In genomic region chr11:109266161-109266910, GRCm38 (mm10) we compare ENCODE assay signal across 15 mouse cellular contexts. TPM values are rescaled to one million over a fixed set of nuclear protein-coding genes. Genes with fewer than 3 reads are reported as not detected.
DNase-seq lines count a peak whose midpoint lies in the region; ATAC-seq and TF ChIP-seq lines count a peak whose summit lies in the region.
"Had no signal": no experiment of that assay in that cellular context is flagged by ENCODE, and none has a peak within 500 bp of the region (broad histone marks: within the 10 kb centered on the region; RNA-seq: fewer than 3 reads in every experiment).

No protein-coding gene starts in this region.

- 0 out of 2 replicates have a peak, but pooled peaks have one; percentile 52 for ATAC-seq in forebrain, embryonic 16.5 days
- no peak for ATAC-seq in forebrain, embryonic 15.5 days (replicated peaks)
- no peak for ATAC-seq in lung, embryonic 14.5 days (ENCODE audit: insufficient read depth)
- peak; percentile 61; the same call in 1 of the 2 replicates for ATAC-seq in stomach, embryonic 15.5 days (ENCODE audit: insufficient read depth, low FRiP score, low read depth)
- ATAC-seq: inflammation-experienced regulatory T-cells, adult 6 months had no signal

- intact Hi-C loops in left cerebral cortex, postnatal 25 days (cut with DNase I): no loop called here

- no peaks in the 10 kb centered on the region for H3K4me1 ChIP-seq in forebrain, embryonic 16.5 days (replicated peaks; ENCODE audit: control insufficient read depth, insufficient read depth, low read length)
- 0 out of 2 replicates have a peak, but pooled peaks cover 6% of the 10 kb centered on the region for H3K4me1 ChIP-seq in forebrain, embryonic 15.5 days
- H3K4me1 ChIP-seq in lung, embryonic 14.5 days (ENCODE audit: insufficient read depth): no peaks in the 10 kb centered on the region
- no peaks in the 10 kb centered on the region; the same call in 1 of the 2 replicates for H3K4me1 ChIP-seq in stomach, embryonic 15.5 days

- no peak overlapping the region for H3K4me3 ChIP-seq in forebrain, embryonic 16.5 days (replicated peaks; ENCODE audit: low read length)
- H3K4me3 ChIP-seq in forebrain, embryonic 15.5 days: no peak overlapping the region
- no peak overlapping the region for H3K4me3 ChIP-seq in lung, embryonic 14.5 days (ENCODE audit: low read depth, low read length)
- no peak overlapping the region for H3K4me3 ChIP-seq in stomach, embryonic 15.5 days (replicated peaks)

- 75% methylated on average over 12 of the region's 12 CpGs for WGBS in forebrain, embryonic 16.5 days
- 77% methylated on average over 12 of the region's 12 CpGs for WGBS in forebrain, embryonic 15.5 days
- 56% methylated on average over 12 of the region's 12 CpGs for WGBS in lung, embryonic 14.5 days
- WGBS in stomach, embryonic 15.5 days: 57% methylated on average over 12 of the region's 12 CpGs

- H3K9me3 ChIP-seq in forebrain, embryonic 16.5 days (ENCODE audit: control insufficient read depth, low read length): no peaks in the 10 kb centered on the region
- no peaks in the 10 kb centered on the region for H3K9me3 ChIP-seq in forebrain, embryonic 15.5 days
- H3K9me3 ChIP-seq in lung, embryonic 14.5 days (ENCODE audit: low read depth, low read length): no peaks in the 10 kb centered on the region
- H3K9me3 ChIP-seq in stomach, embryonic 15.5 days: no peaks in the 10 kb centered on the region

- DNase-seq in lung, embryonic 14.5 days: peak; percentile 28
- DNase-seq in lung, postnatal 4 days: no peak
- DNase-seq in left cerebral cortex, postnatal 25 days (ENCODE audit: low spot score in 2 of 2): peak; percentile 56 to 60
- no peak for DNase-seq in adrenal gland, postnatal 4 days (ENCODE audit: low spot score in 2 of 2)
- no peak for DNase-seq in retina, embryonic 14.5 days (ENCODE audit: low spot score)
- DNase-seq: heart, adult 11 months; heart, postnatal 14 days; kidney, postnatal 25 days; liver; thymus, postnatal 14 days had no signal

- TF ChIP-seq CTCF in lung, embryonic 14.5 days (IDR thresholded peaks at IDR 0.05; ENCODE audit: low read depth): no peak

- H3K27me3 ChIP-seq in forebrain, embryonic 16.5 days (replicated peaks; ENCODE audit: control insufficient read depth, insufficient read depth, low read length): no peaks in the 10 kb centered on the region
- H3K27me3 ChIP-seq in forebrain, embryonic 15.5 days: no peaks in the 10 kb centered on the region
- no peaks in the 10 kb centered on the region for H3K27me3 ChIP-seq in lung, embryonic 14.5 days (ENCODE audit: insufficient read depth, low read length)
- H3K27me3 ChIP-seq in stomach, embryonic 15.5 days (replicated peaks): no peaks in the 10 kb centered on the region

- no peak overlapping the region for H3K27ac ChIP-seq in forebrain, embryonic 16.5 days (ENCODE audit: low read length)
- H3K27ac ChIP-seq in forebrain, embryonic 15.5 days (replicated peaks): no peak overlapping the region
- H3K27ac ChIP-seq in lung, embryonic 14.5 days (ENCODE audit: low read depth): no peak overlapping the region
- H3K27ac ChIP-seq in stomach, embryonic 15.5 days: no peak overlapping the region

- H3K4me2 ChIP-seq in forebrain, embryonic 16.5 days (ENCODE audit: low read length): no peak overlapping the region
- no peak overlapping the region for H3K4me2 ChIP-seq in forebrain, embryonic 15.5 days (replicated peaks)
- no peak overlapping the region for H3K4me2 ChIP-seq in lung, embryonic 14.5 days
- no peak overlapping the region for H3K4me2 ChIP-seq in stomach, embryonic 15.5 days

- H3K9ac ChIP-seq in forebrain, embryonic 16.5 days (replicated peaks; ENCODE audit: low read depth, low read length): no peak overlapping the region
- H3K9ac ChIP-seq in forebrain, embryonic 15.5 days (replicated peaks): no peak overlapping the region
- H3K9ac ChIP-seq in lung, embryonic 14.5 days: no peak overlapping the region
- no peak overlapping the region for H3K9ac ChIP-seq in stomach, embryonic 15.5 days

- no peaks in the 10 kb centered on the region for H3K36me3 ChIP-seq in forebrain, embryonic 16.5 days (ENCODE audit: control insufficient read depth, insufficient read depth)
- no peaks in the 10 kb centered on the region for H3K36me3 ChIP-seq in forebrain, embryonic 15.5 days
- no peaks in the 10 kb centered on the region for H3K36me3 ChIP-seq in lung, embryonic 14.5 days (ENCODE audit: insufficient read depth)
- H3K36me3 ChIP-seq in stomach, embryonic 15.5 days: no peaks in the 10 kb centered on the region

RNA-seq across cellular contexts. Expression of gene Rgs9, which starts 31.6 kb away (rescaled TPM):
- polyA plus RNA-seq in forebrain, embryonic 16.5 days (2015; fragmentation: Nextera tagmentation; extraction: Ambion mirVana): 8.0 and 9.7 TPM in 2 replicates
- 5.4 and 6.5 TPM in 2 replicates for polyA plus RNA-seq in forebrain, embryonic 15.5 days (2015; fragmentation: Nextera tagmentation; extraction: Ambion mirVana)
- 1.4 and 1.5 TPM in 2 replicates for polyA plus RNA-seq in lung, embryonic 14.5 days (2014; fragmentation: Nextera tagmentation; extraction: Ambion mirVana)
- 10 to 100 TPM; 16.0 to 86.9 TPM for total RNA-seq in left cerebral cortex, postnatal 25 days (2021)
- 2.3 and 2.9 TPM in 2 replicates for polyA plus RNA-seq in stomach, embryonic 15.5 days (2015; fragmentation: Nextera tagmentation; extraction: Ambion mirVana)
- total RNA-seq in adrenal gland, postnatal 4 days (2021): 10 to 100 TPM; 10.8 to 11.3 TPM
- total RNA-seq: MEL had no signal

Comparison
In these comparisons a context has a peak if more than half of its experiments do, and no peak if none do; other contexts are left out.
1. ATAC-seq: peak in forebrain, embryonic 16.5 days (single experiment) and stomach, embryonic 15.5 days (single experiment); none in forebrain, embryonic 15.5 days (single experiment) and lung, embryonic 14.5 days (single experiment).
2. DNase-seq: peak in lung, embryonic 14.5 days (single experiment) and left cerebral cortex, postnatal 25 days (2 of 2); none in lung, postnatal 4 days (0 of 2), adrenal gland, postnatal 4 days (0 of 2) and retina, embryonic 14.5 days (single experiment).